Mouse (Mus musculus) ES-E14 (cell line): ENCODE measurements at regions not wholly inside any gene's neighbourhood (a gene's known extent, or its start where the extent isn't known, plus 50 kb on each side); places are given as distances from the start of the nearest gene placed in this dataset.

Experiments used
- DNase-seq: peaks from one replicate; pipeline ENCODE4 v3.0.0-alpha.2; 2013; ENCODE audit warnings: low read depth, low spot score
- H3K27ac ChIP-seq: 2 replicates; pipeline ENCODE4 v1.5.1; 2012; ENCODE audit warnings: low read depth, mild to moderate bottlenecking, low read length, moderate library complexity, mixed read lengths; ENCODE audit not compliant: poor library complexity, insufficient read depth, severe bottlenecking
- H3K36me3 ChIP-seq: 2 replicates; pipeline ENCODE4 v1.6.1; 2012; ENCODE audit warnings: mild to moderate bottlenecking, low read length, moderate library complexity, mixed read lengths; ENCODE audit not compliant: control insufficient read depth, poor library complexity, insufficient read depth, severe bottlenecking
- H3K4me1 ChIP-seq, 2 experiments: fragments of 150-350 bp in 1 of 2; sonication (generic) in 1 of 2; 2 replicates each; pipeline ENCODE4 v1.6.1; 2012; ENCODE audit warnings: low read length in 2 of 2, mild to moderate bottlenecking in 1 of 2, mixed read lengths in 1 of 2; ENCODE audit not compliant: control insufficient read depth in 2 of 2, insufficient read depth in 2 of 2, poor library complexity in 1 of 2
- H3K4me3 ChIP-seq, 2 experiments: fragments of 150-350 bp in 1 of 2; sonication (generic) in 1 of 2; 2 replicates each; pipeline ENCODE4 v1.5.1; 2012; ENCODE audit warnings: low read length in 2 of 2, low read depth in 1 of 2, mild to moderate bottlenecking in 1 of 2, mixed read lengths in 1 of 2; ENCODE audit not compliant: insufficient read depth in 1 of 2, poor library complexity in 1 of 2, severe bottlenecking in 1 of 2
- H3K9ac ChIP-seq: 2 replicates; pipeline ENCODE4 v1.6.1; 2012; ENCODE audit warnings: low read depth, mild to moderate bottlenecking, low read length, mixed read lengths; ENCODE audit not compliant: poor library complexity, insufficient read depth, severe bottlenecking
- H3K9me3 ChIP-seq: fragments of 150-350 bp; sonication (generic); 2 replicates; pipeline ENCODE4 v1.6.1; 2012; ENCODE audit warnings: low read depth, mild to moderate bottlenecking, low read length; ENCODE audit not compliant: control insufficient read depth, insufficient read depth
- CHD2 ChIP-seq: IDR thresholded peaks from 2 replicates; pipeline ENCODE4 v1.6.1; 2014; ENCODE audit warnings: mild to moderate bottlenecking, low read depth, low read length, inconsistent platforms
- HCFC1 ChIP-seq: IDR thresholded peaks from 2 replicates; pipeline ENCODE4 v1.6.1; 2012; ENCODE audit warnings: low read length, inconsistent platforms, borderline replicate concordance; ENCODE audit not compliant: insufficient read depth
- MAFK ChIP-seq: IDR thresholded peaks from 2 replicates; pipeline ENCODE4 v1.6.1; 2014; ENCODE audit warnings: mild to moderate bottlenecking, low read depth, low read length, inconsistent platforms; ENCODE audit not compliant: insufficient read depth
- ZC3H11A ChIP-seq: IDR thresholded peaks from 2 replicates; pipeline ENCODE4 v1.6.1; 2012; ENCODE audit warnings: low read depth, mild to moderate bottlenecking, inconsistent platforms, low read length, borderline replicate concordance
- ZNF384 ChIP-seq: IDR thresholded peaks from 2 replicates; pipeline ENCODE4 v1.6.1; 2012; ENCODE audit warnings: low read depth, low read length, inconsistent platforms
- in situ Hi-C, 2 experiments: fragments of 600-800 bp; cut with MboI; formaldehyde crosslinking; loops; one replicate each; pipeline ENCODE4 v1.15.1; 2025; ENCODE audit warnings: low sequenced_read_pairs in 2 of 2, inconsistent platforms in 1 of 2; ENCODE audit not compliant: unreplicated experiment in 2 of 2

DNA sequence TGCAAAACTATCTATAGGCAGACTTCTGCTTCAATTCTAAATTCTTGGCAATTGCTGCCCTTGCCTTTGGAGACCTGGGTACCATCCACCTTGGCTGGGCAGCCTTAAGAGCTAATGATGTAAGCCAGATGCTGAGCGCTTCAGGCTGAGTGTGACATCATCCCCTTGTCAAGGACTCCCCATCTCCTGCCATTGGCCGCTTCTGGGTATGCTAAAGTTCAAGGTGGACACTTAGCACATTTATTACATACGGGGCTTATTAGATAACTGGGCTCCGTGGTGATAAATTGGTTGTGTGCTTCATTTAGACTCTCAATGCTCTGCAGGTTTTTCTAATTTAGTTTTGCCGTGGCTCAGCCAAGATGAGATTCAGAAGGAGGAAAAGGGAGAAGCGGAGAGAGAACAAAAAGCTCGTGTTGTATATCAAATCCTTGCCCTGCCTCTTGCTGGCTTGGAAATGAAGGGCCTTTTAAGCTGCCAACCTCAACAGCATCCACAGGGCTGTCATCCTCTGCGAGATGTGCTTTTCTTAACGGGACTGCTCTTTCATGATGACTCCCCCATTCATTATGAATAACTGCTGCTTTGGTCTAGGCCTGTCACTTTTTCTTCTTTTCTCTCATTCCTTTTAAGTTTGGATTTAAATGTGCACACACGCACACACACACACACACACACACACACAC lies 113.1 kb downstream of the Nuf2 start:
- Histone ChIP-seq H3K36me3 (no peaks in the 10 kb centered on the region), H3K9me3 (no peaks in the 10 kb centered on the region), H3K27ac (no peak overlapping the region), H3K4me3 (no peak overlapping the region), H3K9ac (no peak overlapping the region), H3K4me1 (no peaks in the 10 kb centered on the region)
- TF ChIP-seq ZC3H11A (no peak), ZNF384 (no peak), MAFK (no peak), CHD2 (no peak), HCFC1 (no peak)
- in situ Hi-C loops: no loop called here
- DNase-seq: no peak

- no peak overlapping the region for H3K9ac ChIP-seq
- TF ChIP-seq ZC3H11A: no peak
- no peak for TF ChIP-seq HCFC1
- TF ChIP-seq MAFK: no peak
- TF ChIP-seq ZNF384: no peak
- TF ChIP-seq CHD2: no peak
- no peak for DNase-seq
- H3K4me3 ChIP-seq: no peak overlapping the region
- no peaks in the 10 kb centered on the region for H3K9me3 ChIP-seq
- no peaks in the 10 kb centered on the region for H3K36me3 ChIP-seq
- no peaks in the 10 kb centered on the region for H3K4me1 ChIP-seq
- H3K27ac ChIP-seq: no peak overlapping the region
- in situ Hi-C loops: no loop called here
These were observed 114.6 kb downstream of the Nuf2 start for GRCm38 (mm10) chr1:169416701-169417100.

DNA sequence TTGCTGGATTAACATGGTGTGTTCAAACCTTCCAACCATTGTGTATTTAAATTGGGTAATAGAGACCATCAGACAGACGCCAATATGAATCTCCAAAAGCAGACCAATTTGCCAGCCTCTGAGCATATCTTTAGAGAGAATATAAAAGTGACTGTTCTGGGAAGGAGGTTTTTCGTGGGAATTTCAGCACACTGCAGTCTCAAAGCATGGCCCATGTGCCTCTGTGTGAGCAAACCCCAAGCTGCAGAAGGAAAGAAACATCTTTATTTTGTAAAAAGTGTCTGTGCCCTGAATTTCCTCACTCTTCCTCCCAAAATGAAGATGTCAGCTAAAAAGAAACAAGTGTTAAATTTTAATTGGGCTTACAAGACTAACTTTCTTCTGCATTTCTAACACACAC lies 123.1 kb downstream of the Nuf2 start:
- Histone ChIP-seq H3K27ac (no peak overlapping the region), H3K9me3 (no peaks in the 10 kb centered on the region), H3K9ac (no peak overlapping the region), H3K4me1 (no peaks in the 10 kb centered on the region), H3K36me3 (no peaks in the 10 kb centered on the region), H3K4me3 (no peak overlapping the region)
- TF ChIP-seq MAFK: no peak
- no peak for TF ChIP-seq ZNF384
- in situ Hi-C loops: no loop called here
- no peak for DNase-seq

- Histone ChIP-seq H3K4me1 (no peaks in the 10 kb centered on the region), H3K27ac (no peak overlapping the region), H3K9me3 (no peaks in the 10 kb centered on the region), H3K9ac (no peak overlapping the region), H3K36me3 (no peaks in the 10 kb centered on the region), H3K4me3 (no peak overlapping the region)
- TF ChIP-seq MAFK (no peak), ZC3H11A (no peak), HCFC1 (no peak), ZNF384 (no peak), CHD2 (no peak)
- in situ Hi-C loops: no loop called here
- no peak for DNase-seq
These were observed 130.4 kb downstream of the Nuf2 start for GRCm38 (mm10) chr1:169400841-169401240.

DNA sequence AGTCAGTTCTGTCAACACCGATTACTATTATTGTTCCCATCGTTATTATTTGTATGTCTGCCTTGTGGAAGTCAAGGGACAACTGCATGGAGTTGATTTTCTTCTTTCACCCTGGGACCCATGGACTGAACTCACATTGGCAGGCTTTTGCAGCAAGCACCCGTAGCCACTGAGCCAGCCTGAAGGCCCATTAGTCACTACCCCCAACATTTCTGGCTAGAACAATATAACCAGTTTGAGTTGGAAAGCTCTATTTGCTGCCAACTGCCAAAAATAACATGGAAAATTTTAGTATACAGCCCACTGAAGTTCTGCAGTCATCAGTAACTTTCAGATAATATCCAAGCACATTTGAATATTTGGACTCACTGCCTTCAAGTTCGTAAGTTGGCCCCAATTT lies 133.9 kb downstream of the Nuf2 start:
- in situ Hi-C loops: no loop called here
- TF ChIP-seq HCFC1: no peak
- no peak for TF ChIP-seq CHD2
- no peak for TF ChIP-seq ZNF384
- no peak for DNase-seq

More for the DNA sequence above, 133.9 kb downstream of the Nuf2 start:
- Histone ChIP-seq H3K27ac (no peak overlapping the region), H3K4me1 (no peaks in the 10 kb centered on the region), H3K9ac (no peak overlapping the region), H3K4me3 (no peak overlapping the region), H3K36me3 (no peaks in the 10 kb centered on the region), H3K9me3 (no peaks in the 10 kb centered on the region)
